Mouse (Mus musculus): ENCODE results near the gene Nat14.

- TF ChIP-seq EP300 (IDR thresholded peaks at IDR 0.05; ENCODE audit: insufficient read depth, low read depth, low read length) (no peak), POLR2A (IDR thresholded peaks at IDR 0.05; ENCODE audit: insufficient read depth, low read length) (no peak), CTCF (IDR thresholded peaks at IDR 0.05; ENCODE audit: low read depth, low read length) (no peak)
Observed at GRCm38 (mm10) chr7:4936832-4937231, 15.0 kb downstream of the Nat14 start.

All from ES-Bruce4 (cell line).